In the genomic region with DNA sequence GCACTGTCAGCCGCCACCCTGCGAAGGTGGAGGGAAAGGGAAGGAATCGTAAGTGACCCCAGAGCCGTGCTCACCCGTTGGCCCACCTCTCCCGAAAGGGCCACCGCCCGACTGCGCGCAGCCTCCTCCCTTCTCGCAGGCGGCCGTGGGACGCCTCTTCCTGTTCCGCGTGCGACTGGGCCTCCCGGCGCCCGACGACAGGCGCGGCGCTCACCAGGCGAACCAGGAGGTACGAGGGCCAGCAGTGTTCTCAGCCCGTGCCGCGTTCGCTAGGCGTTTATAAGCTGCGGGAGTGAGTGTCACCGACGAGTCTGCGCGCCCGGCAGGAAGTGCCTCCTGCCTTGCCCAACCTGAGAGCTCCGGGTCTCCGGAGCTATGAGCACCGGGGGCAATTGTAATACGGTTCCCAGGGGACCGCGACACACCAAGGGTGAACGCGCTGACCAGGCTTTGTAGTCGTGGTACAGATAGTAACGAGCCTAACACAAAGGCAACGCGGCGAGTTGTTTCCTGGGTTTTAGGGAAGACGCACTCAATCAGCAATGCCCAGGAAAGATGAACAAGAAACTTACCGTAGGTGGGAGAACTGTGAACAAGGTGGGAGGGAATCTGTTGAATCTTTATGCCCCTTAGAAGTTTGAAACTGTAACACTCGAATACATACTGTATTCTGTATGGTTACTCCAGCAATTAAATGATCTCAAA, we compare ENCODE assay signal across 8 mouse cellular contexts. TPM values are rescaled to one million over a fixed set of nuclear protein-coding genes. Genes with fewer than 3 reads are reported as not detected.
DNase-seq lines count a peak whose midpoint lies in the region; ATAC-seq and TF ChIP-seq lines count a peak whose summit lies in the region.

No protein-coding gene starts in this region.

- intact Hi-C loops in gastrocnemius, adult 2 months (cut with DNase I): no loop called here
- intact Hi-C loops in left cerebral cortex, postnatal 25 days (cut with DNase I): loop anchor here (2.0 kb wide), 1 partner anchor 27 kb away; a partner anchor contains a TSS

- DNase-seq in R1 (ENCODE audit: low read depth, low spot score): peak; percentile 50
- peak; percentile 51 to 58 for DNase-seq in cerebellum, postnatal 14 days
- DNase-seq in gastrocnemius, adult 2 months: peak; percentile 82
- peak; percentile 61 to 64 for DNase-seq in left cerebral cortex, postnatal 25 days (ENCODE audit: low spot score in 2 of 2)
- DNase-seq in right cerebral cortex, postnatal 36 days (ENCODE audit: low spot score in 2 of 2): peak; percentile 43 to 55
- peak; percentile 70 for DNase-seq in yolk sac, embryonic 10.5 days (ENCODE audit: low spot score)

- peak overlapping the region; percentile 96 for H3K4me3 ChIP-seq in gastrocnemius, adult 2 months
- peak overlapping the region; percentile 95 for H3K4me3 ChIP-seq in hindbrain, embryonic 16.5 days (ENCODE audit: low read length)

- no peak for TF ChIP-seq CTCF in gastrocnemius, adult 2 months (IDR thresholded peaks at IDR 0.05)

- H3K27ac ChIP-seq in gastrocnemius, adult 2 months: peak overlapping the region; percentile 98
- peak overlapping the region; percentile 99 for H3K27ac ChIP-seq in hindbrain, embryonic 16.5 days (ENCODE audit: low read depth, low read length)

- peak overlapping the region; percentile 98 for H3K9ac ChIP-seq in hindbrain, embryonic 16.5 days (ENCODE audit: low read depth, low read length)

- H3K4me2 ChIP-seq in hindbrain, embryonic 16.5 days (ENCODE audit: low read length): peak overlapping the region; percentile 92

- peaks cover 36% of the 10 kb centered on the region for H3K36me3 ChIP-seq in hindbrain, embryonic 16.5 days (ENCODE audit: control insufficient read depth, insufficient read depth, low read length)

- WGBS in hindbrain, embryonic 16.5 days: under 1% methylated on average over 52 of the region's 53 CpGs

- peaks cover 26% of the 10 kb centered on the region for H3K4me1 ChIP-seq in hindbrain, embryonic 16.5 days (ENCODE audit: control insufficient read depth, insufficient read depth, low read depth, low read length)

- no peaks in the 10 kb centered on the region for H3K9me3 ChIP-seq in hindbrain, embryonic 16.5 days (ENCODE audit: control insufficient read depth, low read length)

- no peaks in the 10 kb centered on the region for H3K27me3 ChIP-seq in hindbrain, embryonic 16.5 days (replicated peaks; ENCODE audit: control insufficient read depth, insufficient read depth, low read length)

- ATAC-seq in hindbrain, embryonic 16.5 days: peak; percentile 16; the same call in 1 of the 2 replicates
- ATAC-seq in megakaryocyte-erythroid progenitor cell, adult 5-6 weeks (replicated peaks; ENCODE audit: low FRiP score, low TSS enrichment, poor library complexity, severe bottlenecking): peak; percentile 28; the same call in 1 of the 2 replicates

RNA-seq across cellular contexts. Expression of a gene that starts 0.9 kb away (rescaled TPM):
- 10 to 100 TPM; 14.0 to 14.4 TPM for total RNA-seq in gastrocnemius, adult 2 months (2021)
- 42.3 and 51.7 TPM in 2 replicates for polyA plus RNA-seq in hindbrain, embryonic 16.5 days (2015; fragmentation: Nextera tagmentation; extraction: Ambion mirVana)
- 10 to 100 TPM; 32.6 to 34.0 TPM for total RNA-seq in left cerebral cortex, postnatal 25 days (2021)
- total RNA-seq in megakaryocyte-erythroid progenitor cell, adult 5-6 weeks (2014; fragmentation: Nextera tagmentation): 56.9 and 83.8 TPM in 2 replicates
- 51.8 and 81.7 TPM in 2 replicates for total RNA-seq in megakaryocyte-erythroid progenitor cell, adult 5-6 weeks (2017)

RNA-seq across cellular contexts. Expression of a gene that starts 0.9 kb away (rescaled TPM):
- 10 to 100 TPM in 1 of 2 experiments, 1 to 10 TPM in 1; 7.7 to 11.5 TPM for total RNA-seq in gastrocnemius, adult 2 months (2021)
- 139 and 144 TPM in 2 replicates for polyA plus RNA-seq in hindbrain, embryonic 16.5 days (2015; fragmentation: Nextera tagmentation; extraction: Ambion mirVana)
- 100 to 1,000 TPM; 190 to 200 TPM for total RNA-seq in left cerebral cortex, postnatal 25 days (2021)
- 105 and 115 TPM in 2 replicates for total RNA-seq in megakaryocyte-erythroid progenitor cell, adult 5-6 weeks (2014; fragmentation: Nextera tagmentation)
- 63.6 and 129 TPM in 2 replicates for total RNA-seq in megakaryocyte-erythroid progenitor cell, adult 5-6 weeks (2017)

RNA-seq across cellular contexts. Expression of a gene that starts 7.9 kb away (rescaled TPM):
- total RNA-seq in gastrocnemius, adult 2 months (2021): not detected
- not detected in 2 replicates for polyA plus RNA-seq in hindbrain, embryonic 16.5 days (2015; fragmentation: Nextera tagmentation; extraction: Ambion mirVana)
- 1 to 10 TPM; 1.3 to 1.9 TPM for total RNA-seq in left cerebral cortex, postnatal 25 days (2021)
- not detected in 2 replicates for total RNA-seq in megakaryocyte-erythroid progenitor cell, adult 5-6 weeks (2014; fragmentation: Nextera tagmentation)
- total RNA-seq in megakaryocyte-erythroid progenitor cell, adult 5-6 weeks (2017): not detected in 2 replicates

RNA-seq across cellular contexts. Expression of a gene that starts 16.6 kb away (rescaled TPM):
- 1 to 10 TPM; 4.5 to 6.6 TPM for total RNA-seq in gastrocnemius, adult 2 months (2021)
- 6.6 and 7.2 TPM in 2 replicates for polyA plus RNA-seq in hindbrain, embryonic 16.5 days (2015; fragmentation: Nextera tagmentation; extraction: Ambion mirVana)
- 1 to 10 TPM; 2.7 to 3.0 TPM for total RNA-seq in left cerebral cortex, postnatal 25 days (2021)
- total RNA-seq in megakaryocyte-erythroid progenitor cell, adult 5-6 weeks (2014; fragmentation: Nextera tagmentation): 6.0 and 9.2 TPM in 2 replicates
- total RNA-seq in megakaryocyte-erythroid progenitor cell, adult 5-6 weeks (2017): 2.0 and 10.1 TPM in 2 replicates

RNA-seq across cellular contexts. Expression of a gene that starts 26.8 kb away (rescaled TPM):
- total RNA-seq in gastrocnemius, adult 2 months (2021): 10 to 100 TPM; 14.6 to 17.7 TPM
- 39.9 and 43.4 TPM in 2 replicates for polyA plus RNA-seq in hindbrain, embryonic 16.5 days (2015; fragmentation: Nextera tagmentation; extraction: Ambion mirVana)
- total RNA-seq in left cerebral cortex, postnatal 25 days (2021): 10 to 100 TPM; 23.6 to 24.1 TPM
- total RNA-seq in megakaryocyte-erythroid progenitor cell, adult 5-6 weeks (2014; fragmentation: Nextera tagmentation): 43.4 and 44.3 TPM in 2 replicates
- 33.4 and 48.9 TPM in 2 replicates for total RNA-seq in megakaryocyte-erythroid progenitor cell, adult 5-6 weeks (2017)

Comparison
In these comparisons a context has a peak if more than half of its experiments do, and no peak if none do; other contexts are left out.
1. Peak in every context shown above with its lines: DNase-seq, ATAC-seq, H3K4me3 ChIP-seq and H3K27ac ChIP-seq.
2. RNA of a gene that starts 0.9 kb away (total RNA-seq): 190 to 200 TPM in left cerebral cortex, postnatal 25 days and 63.6 to 129 TPM in megakaryocyte-erythroid progenitor cell, adult 5-6 weeks; 7.7 to 11.5 TPM in gastrocnemius, adult 2 months; every median in the first group is over 4 times any median in the second.